Mouse (Mus musculus) limb, embryonic 14.5 days (tissue): ENCODE measurements at regions not wholly inside any gene's neighbourhood (a gene's known extent, or its start where the extent isn't known, plus 50 kb on each side); places are given as distances from the start of the nearest gene placed in this dataset.

ENCODE experiments used
- ATAC-seq: fragments of 200-750 bp; cut with Nextera tagmentation; 2 replicates; pipeline ENCODE4 v1.8.0; 2017; ENCODE audit warnings: low read depth, moderate number of reproducible peaks, moderate TSS enrichment; ENCODE audit not compliant: low FRiP score
- DNase-seq: peaks from one replicate; pipeline ENCODE4 v3.0.0-alpha.2; 2015; ENCODE audit warnings: low spot score
- H3K27ac ChIP-seq: fragments of 300-500 bp; sonication (generic); replicated peaks from 2 replicates; pipeline ENCODE4 v1.5.1; 2014; ENCODE audit warnings: low read depth, mild to moderate bottlenecking, low read length, moderate library complexity, mixed read lengths
- H3K27me3 ChIP-seq: fragments of 300-500 bp; sonication (generic); 2 replicates; pipeline ENCODE4 v1.6.1; 2014; ENCODE audit warnings: low read length, mixed read lengths; ENCODE audit not compliant: control insufficient read depth, insufficient read depth
- H3K36me3 ChIP-seq: fragments of 300-500 bp; sonication (generic); 2 replicates; pipeline ENCODE4 v1.6.1; 2014; ENCODE audit warnings: mild to moderate bottlenecking, low read length, moderate library complexity, mixed read lengths; ENCODE audit not compliant: control insufficient read depth, insufficient read depth
- H3K4me1 ChIP-seq: fragments of 300-500 bp; sonication (generic); 2 replicates; pipeline ENCODE4 v1.6.1; 2014; ENCODE audit warnings: antibody characterized with exemption, low read length, mixed read lengths; ENCODE audit not compliant: control insufficient read depth, insufficient read depth
- H3K4me2 ChIP-seq: fragments of 300-500 bp; sonication (generic); replicated peaks from 2 replicates; pipeline ENCODE4 v1.6.1; 2014; ENCODE audit warnings: low read depth, mild to moderate bottlenecking, low read length, moderate library complexity; ENCODE audit not compliant: severe bottlenecking
- H3K4me3 ChIP-seq: fragments of 300-500 bp; sonication (generic); replicated peaks from 2 replicates; pipeline ENCODE4 v1.5.1; 2014; ENCODE audit warnings: low read length
- H3K9ac ChIP-seq: fragments of 300-500 bp; sonication (generic); 2 replicates; pipeline ENCODE4 v1.6.1; 2014; ENCODE audit warnings: mild to moderate bottlenecking, low read depth, low read length, moderate library complexity; ENCODE audit not compliant: severe bottlenecking
- H3K9me3 ChIP-seq: fragments of 300-500 bp; sonication (generic); 2 replicates; pipeline ENCODE4 v1.6.1; 2016; ENCODE audit warnings: low read length; ENCODE audit not compliant: control insufficient read depth
- POLR2A ChIP-seq: fragments of 200-500 bp; IDR thresholded peaks from 2 replicates; pipeline ENCODE4 v1.8.0; 2012; ENCODE audit warnings: inconsistent platforms, mild to moderate bottlenecking, moderate library complexity, borderline replicate concordance; ENCODE audit not compliant: insufficient read depth, insufficient read length; ENCODE audit errors: extremely low read depth
- WGBS: fragments of 180-500 bp; shearing (Covaris S2); extraction: QIAGEN DNeasy Blood & Tissue Kit; methylation state at CpG from one replicate; pipeline ENCODE4 v1.1.7; 2014; 5-methylcytosine and 5-hydroxymethylcytosine counted together

GRCm38 (mm10) chr1:143922499-143922898 lies 81.5 kb downstream of the Rgs2 start:
- Histone ChIP-seq H3K27me3 (no peaks in the 10 kb centered on the region), H3K9ac (no peak overlapping the region), H3K36me3 (no peaks in the 10 kb centered on the region), H3K27ac (no peak overlapping the region), H3K9me3 (no peaks in the 10 kb centered on the region), H3K4me1 (peaks cover 1% of the 10 kb centered on the region; the same call in 1 of the 2 replicates), H3K4me3 (no peak overlapping the region), H3K4me2 (no peak overlapping the region)
- ATAC-seq = no peak
- DNase-seq = no peak
- TF ChIP-seq POLR2A = no peak
- 58% methylated on average over 1 of the region's 1 CpGs for WGBS

- Histone ChIP-seq H3K9ac (no peak overlapping the region), H3K4me3 (no peak overlapping the region), H3K4me1 (peaks cover 4% of the 10 kb centered on the region; the same call in 1 of the 2 replicates), H3K4me2 (no peak overlapping the region), H3K36me3 (no peaks in the 10 kb centered on the region), H3K27ac (no peak overlapping the region), H3K9me3 (no peaks in the 10 kb centered on the region), H3K27me3 (no peaks in the 10 kb centered on the region)
- DNase-seq (no peak), ATAC-seq (no peak)
- 85% methylated on average over 7 of the region's 7 CpGs for WGBS
- no peak for TF ChIP-seq POLR2A
Measured at GRCm38 (mm10) chr1:143920256-143920655, 83.7 kb downstream of the Rgs2 start.

- Histone ChIP-seq H3K4me2 (no peak overlapping the region), H3K36me3 (no peaks in the 10 kb centered on the region), H3K9ac (no peak overlapping the region), H3K9me3 (no peaks in the 10 kb centered on the region), H3K27ac (no peak overlapping the region), H3K27me3 (no peaks in the 10 kb centered on the region), H3K4me1 (peaks cover 4% of the 10 kb centered on the region; the same call in 1 of the 2 replicates), H3K4me3 (no peak overlapping the region)
- WGBS = 76% methylated on average over 5 of the region's 5 CpGs
- no peak for ATAC-seq
- no peak for TF ChIP-seq POLR2A
- DNase-seq = no peak
Measured at GRCm38 (mm10) chr1:143918949-143919348, 85.0 kb downstream of the Rgs2 start.

GRCm38 (mm10) chr1:143918146-143918774 lies 85.7 kb downstream of the Rgs2 start:
- H3K4me1 ChIP-seq = peaks cover 4% of the 10 kb centered on the region; the same call in 1 of the 2 replicates
- ATAC-seq = no peak
- no peak overlapping the region for H3K4me2 ChIP-seq
- no peak for TF ChIP-seq POLR2A
- H3K4me3 ChIP-seq = no peak overlapping the region
- 90% methylated on average over 9 of the region's 9 CpGs for WGBS
- H3K9ac ChIP-seq = no peak overlapping the region
- H3K9me3 ChIP-seq = no peaks in the 10 kb centered on the region
- H3K27ac ChIP-seq = no peak overlapping the region; the same call in 1 of the 2 replicates
- no peaks in the 10 kb centered on the region for H3K36me3 ChIP-seq
- no peak for DNase-seq
- no peaks in the 10 kb centered on the region for H3K27me3 ChIP-seq

GRCm38 (mm10) chr1:143917623-143918022 lies 86.3 kb downstream of the Rgs2 start:
- Histone ChIP-seq H3K4me3 (no peak overlapping the region), H3K27ac (no peak overlapping the region; the same call in 1 of the 2 replicates), H3K9ac (no peak overlapping the region), H3K36me3 (no peaks in the 10 kb centered on the region), H3K4me1 (peaks cover 4% of the 10 kb centered on the region; the same call in 1 of the 2 replicates), H3K4me2 (no peak overlapping the region), H3K9me3 (no peaks in the 10 kb centered on the region), H3K27me3 (no peaks in the 10 kb centered on the region)
- DNase-seq (no peak), ATAC-seq (no peak)
- 59% methylated on average over 5 of the region's 5 CpGs for WGBS
- no peak for TF ChIP-seq POLR2A
